Mouse (Mus musculus): ENCODE data around the gene Mga.
A peak's percentile ranks its signal among the peaks of the same experiment; 100 is the strongest.

The Mga gene

DNA sequence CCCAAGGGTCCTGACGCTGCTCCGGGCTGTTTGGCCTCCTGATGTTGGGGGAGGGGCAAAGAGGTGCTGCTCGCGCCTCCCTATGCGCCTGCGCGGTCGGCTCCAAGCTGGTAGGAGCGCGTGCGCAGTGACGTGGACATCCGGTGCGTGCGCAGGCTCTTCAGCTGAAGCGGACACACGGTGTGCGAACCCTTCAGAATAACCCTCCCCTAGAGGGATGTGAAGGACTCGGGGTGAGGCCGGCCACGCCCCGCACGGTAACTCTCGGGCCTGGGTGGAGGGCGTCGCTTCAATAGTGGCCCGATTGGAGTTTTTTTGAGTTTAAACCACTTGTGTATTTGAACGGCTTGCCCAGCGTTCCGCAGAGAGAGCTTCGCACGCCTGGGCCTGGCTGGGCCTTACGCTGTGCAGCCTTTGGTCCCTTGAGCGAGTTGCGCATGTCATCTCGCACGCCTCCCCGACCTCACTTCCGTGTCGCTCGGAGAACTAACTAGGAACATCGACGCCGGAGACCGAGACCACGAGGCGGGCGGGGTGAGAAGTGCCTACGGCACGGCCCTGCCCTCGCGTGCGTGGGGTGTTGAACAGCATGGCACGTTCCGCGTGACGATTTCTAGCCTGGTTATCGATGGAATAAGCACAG lies at the start of gene Mga:
Mga (plus strand) TSS at position 139 of the 643 bp plus-strand sequence.
- DNase-seq (ENCODE audit: extremely low read depth, insufficient read length, low spot score): peak; percentile 91

DNA sequence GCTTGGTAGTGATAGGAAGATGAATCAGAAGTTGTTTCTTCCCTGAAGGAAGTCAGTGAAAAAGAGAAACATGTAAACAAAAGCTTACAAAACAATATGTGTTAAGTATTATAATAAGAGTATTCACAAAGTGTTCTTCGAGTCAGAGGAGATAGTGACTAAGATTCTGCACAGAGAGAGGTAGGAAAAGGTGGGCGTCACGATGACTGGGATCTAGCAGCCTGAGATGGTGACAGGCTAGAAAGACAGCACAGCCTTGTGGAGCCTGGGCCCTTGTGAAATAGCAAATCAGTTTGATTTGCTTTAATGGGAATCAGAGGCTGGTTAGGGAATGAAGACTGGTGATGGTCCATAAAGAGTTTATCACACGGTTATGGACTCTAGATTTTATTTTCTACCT lies 43.2 kb upstream of the Mga start:
- DNase-seq (ENCODE audit: extremely low read depth, insufficient read length, low spot score): no peak

DNA sequence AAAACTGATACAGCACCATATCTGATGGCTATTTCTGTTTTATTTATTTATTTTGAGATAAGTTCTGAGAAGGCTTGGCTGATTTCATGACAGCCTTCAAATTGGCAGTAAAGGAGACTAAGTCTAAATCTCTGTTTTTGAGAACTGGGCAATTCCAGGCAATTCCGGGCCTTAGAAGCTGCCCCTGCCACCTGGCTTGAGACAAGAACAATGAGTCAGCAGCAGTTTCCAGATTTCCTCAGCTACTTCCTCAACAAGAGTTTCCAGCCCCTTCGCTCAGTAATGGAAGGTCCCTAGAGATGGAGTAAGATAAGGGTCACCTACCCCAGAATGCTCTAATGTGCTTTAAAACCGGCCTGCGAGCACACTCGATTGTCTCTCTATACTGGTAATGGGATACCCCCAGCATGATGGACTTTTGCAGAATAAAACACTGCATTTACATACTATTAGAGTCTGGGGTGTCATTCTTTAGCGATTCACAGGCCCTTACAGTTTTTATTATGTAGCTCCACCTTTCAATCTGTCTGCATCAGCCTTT lies 41.6 kb upstream of the Mga start:
- no peak for DNase-seq (ENCODE audit: extremely low read depth, insufficient read length, low spot score)

GRCm38 (mm10) chr2:119857341-119857740 lies 39.7 kb upstream of the Mga start:
- DNase-seq (ENCODE audit: extremely low read depth, insufficient read length, low spot score): no peak

DNA sequence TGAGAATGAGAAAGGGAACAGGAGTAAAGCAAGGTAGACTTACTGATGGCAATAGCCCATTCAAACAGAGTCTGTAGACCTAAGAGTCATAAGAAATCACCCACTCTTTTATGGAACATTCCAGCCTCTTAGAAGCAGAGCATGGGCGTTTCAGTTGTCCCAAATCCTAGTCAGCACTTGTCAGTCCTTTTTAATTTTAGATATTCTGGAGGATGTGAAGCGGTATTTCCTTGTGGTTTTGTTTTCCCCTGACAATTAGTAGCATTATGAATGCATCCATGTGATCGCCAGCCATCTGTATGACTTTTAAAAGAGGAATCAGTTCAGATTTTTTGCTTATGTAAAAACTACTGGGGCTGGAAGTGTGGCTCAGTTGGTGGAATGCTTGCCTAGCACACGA lies 32.5 kb upstream of the Mga start:
- DNase-seq (ENCODE audit: extremely low read depth, insufficient read length, low spot score): no peak

DNA sequence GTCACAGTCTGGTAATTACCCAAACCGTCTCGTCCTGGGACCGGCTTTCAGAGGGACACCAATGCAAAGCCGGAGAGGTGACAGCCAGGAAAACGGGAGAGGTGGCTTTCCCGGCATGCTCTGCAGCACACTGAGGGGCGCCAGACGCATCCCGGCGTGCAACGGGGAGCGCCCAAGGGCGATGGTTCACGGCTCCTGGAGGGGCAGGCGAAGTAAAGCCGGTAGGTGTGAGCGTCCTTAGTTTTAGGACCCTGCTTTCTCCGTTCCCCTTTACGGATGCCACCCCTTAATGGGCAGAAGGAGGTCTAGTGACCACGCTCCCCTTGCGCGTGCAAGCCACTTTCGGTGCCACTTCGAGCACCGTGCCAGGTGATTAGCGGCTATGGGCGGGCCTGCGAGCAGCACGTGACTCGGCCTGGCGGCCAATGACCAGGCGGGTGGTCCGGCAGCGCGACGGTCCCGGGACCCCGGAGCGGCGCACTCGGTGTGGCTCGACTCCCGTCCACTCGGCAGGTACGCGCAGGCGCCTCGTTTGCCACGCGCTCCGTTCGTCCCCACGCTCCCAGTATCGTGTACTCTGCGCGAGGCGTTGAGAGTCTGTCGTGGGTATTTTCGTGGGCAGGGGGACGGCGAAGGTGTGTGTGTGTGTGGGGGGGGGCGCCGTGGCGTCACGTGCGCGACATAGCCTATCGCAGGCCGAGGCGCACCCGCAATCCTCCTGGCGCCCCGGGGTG lies 24.5 kb upstream of the Mga start:
- DNase-seq (ENCODE audit: extremely low read depth, insufficient read length, low spot score): peak; percentile 18

GRCm38 (mm10) chr2:119873105-119873464 lies 23.9 kb upstream of the Mga start:
- DNase-seq (ENCODE audit: extremely low read depth, insufficient read length, low spot score): peak; percentile 11

GRCm38 (mm10) chr2:119875981-119876380 lies 21.0 kb upstream of the Mga start:
- no peak for DNase-seq (ENCODE audit: extremely low read depth, insufficient read length, low spot score)

DNA sequence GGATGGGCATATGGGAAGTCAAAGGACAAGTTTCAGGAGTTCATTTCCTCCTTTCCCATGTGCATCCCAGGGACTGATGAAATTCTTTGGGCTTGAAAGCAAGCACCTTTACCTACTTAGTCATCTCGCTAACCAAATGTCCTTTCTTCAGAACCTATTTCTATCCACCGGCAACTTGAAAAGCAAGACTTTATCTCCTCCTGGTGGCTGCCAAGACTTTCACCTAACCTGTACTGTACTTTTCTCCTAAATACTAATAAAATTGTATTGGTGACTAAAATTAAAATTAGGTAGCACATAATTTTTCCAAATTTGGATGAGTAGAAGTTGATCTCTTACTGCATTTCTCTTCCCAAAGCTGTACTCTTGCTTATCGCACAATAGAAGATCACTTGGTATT lies 9.8 kb upstream of the Mga start:
- DNase-seq (ENCODE audit: extremely low read depth, insufficient read length, low spot score): no peak

- no peak for DNase-seq (ENCODE audit: extremely low read depth, insufficient read length, low spot score)
Observed at GRCm38 (mm10) chr2:119896553-119897089, 407 bp upstream of the Mga start.

DNA sequence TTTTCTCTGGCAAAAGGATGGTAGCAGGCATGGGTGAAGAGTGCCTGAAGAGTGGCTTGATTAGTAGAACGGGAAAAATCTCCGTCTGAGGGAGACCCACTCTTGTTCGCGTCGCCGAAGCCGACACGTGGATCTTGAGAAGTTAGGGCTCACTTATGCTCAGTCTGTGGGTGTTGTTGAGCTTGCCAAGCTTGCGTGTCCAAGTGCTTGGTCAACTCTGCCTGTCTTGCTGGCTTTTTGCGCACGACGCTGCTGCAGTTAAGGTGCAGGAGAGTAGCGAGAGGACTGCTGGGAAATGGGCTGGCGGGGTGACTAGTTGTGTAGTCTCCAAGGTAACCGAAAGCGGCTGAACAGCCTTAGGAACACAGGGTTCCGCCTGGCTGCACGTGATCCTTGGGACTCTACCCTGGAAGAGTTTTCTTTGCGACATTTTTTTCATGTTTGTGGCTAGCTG lies 1.1 kb downstream of the Mga start:
- peak; percentile 55 for DNase-seq (ENCODE audit: extremely low read depth, insufficient read length, low spot score)

- no peak for DNase-seq (ENCODE audit: extremely low read depth, insufficient read length, low spot score)
Observed at GRCm38 (mm10) chr2:119916007-119916406, 19.0 kb downstream of the Mga start.

GRCm38 (mm10) chr2:119917631-119918369 lies 20.8 kb downstream of the Mga start:
- DNase-seq (ENCODE audit: extremely low read depth, insufficient read length, low spot score): no peak

DNA sequence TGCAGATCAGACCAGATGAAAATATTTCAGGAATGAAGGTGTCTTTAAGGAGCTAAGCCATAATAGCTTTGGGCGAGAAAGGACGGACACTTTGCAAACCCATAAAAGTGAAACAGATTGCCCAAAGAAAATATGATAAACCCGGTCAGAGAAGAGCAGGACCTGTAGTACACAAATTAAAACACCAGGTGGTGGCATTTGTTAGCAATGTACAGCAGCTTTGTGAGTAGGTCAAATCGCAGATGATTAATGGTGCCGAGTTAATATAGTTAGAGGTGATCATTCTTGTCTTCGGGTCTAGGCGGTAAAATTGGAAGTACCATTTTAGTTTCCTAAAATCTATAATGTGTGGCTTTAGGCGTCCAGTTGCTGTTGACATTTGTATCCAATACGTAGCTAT lies 73.5 kb downstream of the Mga start:
- DNase-seq (ENCODE audit: extremely low read depth, insufficient read length, low spot score): peak; percentile 11

DNA sequence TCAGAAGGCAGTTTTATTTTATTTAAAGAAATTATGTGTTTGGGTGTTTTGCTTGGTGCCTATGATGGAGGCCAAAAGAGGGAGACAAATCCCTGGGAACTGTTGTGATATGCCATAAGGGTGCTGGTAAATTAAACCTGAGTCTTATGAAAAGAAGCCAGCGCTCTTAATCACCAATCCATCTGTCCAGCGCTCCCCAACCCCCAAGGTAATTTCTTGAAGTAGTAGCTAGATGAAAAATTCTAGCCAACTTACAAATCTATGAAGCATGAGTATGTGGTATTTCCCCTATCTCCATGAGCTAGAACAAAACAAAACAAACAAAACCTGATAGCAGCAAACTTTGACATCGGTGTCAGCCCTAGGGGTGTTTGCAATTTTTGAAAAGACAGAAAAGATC lies 74.3 kb downstream of the Mga start:
- DNase-seq (ENCODE audit: extremely low read depth, insufficient read length, low spot score): no peak

DNA sequence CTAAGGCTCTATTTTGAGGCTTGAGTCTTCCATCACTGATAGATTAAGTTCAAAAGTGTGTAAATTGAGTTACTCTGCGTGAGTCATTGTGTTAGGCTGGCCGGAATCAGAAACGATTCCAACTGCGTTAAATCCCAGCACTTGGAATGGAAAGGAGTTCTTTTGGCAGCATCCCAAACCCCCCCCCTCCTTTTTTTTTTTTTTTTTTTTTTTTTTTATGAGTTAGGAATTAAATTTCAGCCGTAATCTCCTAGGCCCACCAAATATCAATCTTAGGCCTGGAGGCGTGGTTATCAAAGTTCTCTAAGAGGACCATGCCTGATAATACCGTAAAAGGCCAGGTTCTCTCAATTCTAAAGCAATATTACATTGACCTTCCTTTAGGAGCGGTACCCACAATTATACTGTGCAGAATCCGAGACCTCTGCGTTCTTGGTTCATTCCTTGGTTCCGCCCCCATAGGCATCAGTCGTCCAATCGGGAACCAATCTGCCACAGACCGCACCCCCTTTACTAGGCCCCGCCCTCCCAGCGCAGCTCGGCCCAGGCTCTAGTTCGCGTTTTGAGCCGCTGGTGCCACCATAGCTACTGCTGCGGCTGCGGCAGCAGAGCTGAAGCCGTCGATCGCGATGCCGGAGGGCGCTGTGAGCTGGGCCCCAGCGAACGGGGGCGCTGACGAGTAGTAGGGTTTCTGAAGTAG lies 75.0 kb downstream of the Mga start:
- peak; percentile 96 for DNase-seq (ENCODE audit: extremely low read depth, insufficient read length, low spot score)

DNA sequence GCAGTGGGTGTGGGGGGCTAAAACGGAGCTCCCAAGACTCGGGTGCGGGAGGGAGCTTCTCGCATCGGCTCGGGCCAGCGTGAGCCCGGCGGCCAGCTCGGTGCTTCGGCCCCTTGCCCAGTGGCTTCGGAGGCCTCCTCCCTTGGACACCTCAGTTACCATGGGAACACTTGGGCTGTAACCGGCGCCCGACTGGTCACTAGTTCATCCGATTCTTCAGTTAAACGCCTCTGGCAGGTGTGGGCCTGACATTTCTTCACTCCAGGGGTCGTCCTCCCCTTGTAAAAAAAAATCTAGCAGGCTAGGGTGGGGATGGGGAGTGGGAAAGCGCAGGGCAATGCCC lies 75.5 kb downstream of the Mga start, which contains the start of gene Mapkbp1:
Mapkbp1 (plus strand) TSS at position 163 of the 343 bp plus-strand sequence.
- DNase-seq (ENCODE audit: extremely low read depth, insufficient read length, low spot score): no peak

DNA sequence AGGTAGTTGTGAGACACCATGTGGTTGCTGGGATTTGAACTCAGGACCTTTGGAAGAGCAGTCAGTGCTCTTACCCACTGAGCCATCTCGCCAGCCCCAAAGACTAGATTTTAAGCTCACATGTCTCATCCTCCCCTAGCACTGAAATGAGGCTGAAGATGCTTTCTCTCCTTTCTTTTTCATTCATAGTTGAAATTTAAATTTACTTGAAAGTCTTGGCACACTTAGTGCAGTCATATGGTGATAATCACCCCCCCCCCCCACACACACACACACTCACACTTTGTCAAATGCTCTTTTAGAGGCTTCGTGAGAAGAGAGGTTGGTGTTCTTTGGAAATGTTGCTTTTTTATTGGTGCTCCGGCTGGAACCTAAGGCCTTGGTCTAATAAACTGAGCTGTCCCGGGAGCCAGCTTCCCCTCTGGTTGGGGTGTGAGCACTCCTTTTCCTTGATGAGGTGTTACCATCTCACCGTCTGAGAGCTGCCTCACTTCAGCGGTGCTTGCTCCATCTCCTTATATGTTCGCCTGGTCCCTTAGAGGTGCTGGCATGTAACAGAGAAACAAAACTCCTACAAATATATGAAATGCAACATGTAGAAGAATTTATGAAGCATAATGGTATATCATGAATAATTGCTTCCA lies 83.4 kb downstream of the Mga start:
- no peak for DNase-seq (ENCODE audit: extremely low read depth, insufficient read length, low spot score)

DNA sequence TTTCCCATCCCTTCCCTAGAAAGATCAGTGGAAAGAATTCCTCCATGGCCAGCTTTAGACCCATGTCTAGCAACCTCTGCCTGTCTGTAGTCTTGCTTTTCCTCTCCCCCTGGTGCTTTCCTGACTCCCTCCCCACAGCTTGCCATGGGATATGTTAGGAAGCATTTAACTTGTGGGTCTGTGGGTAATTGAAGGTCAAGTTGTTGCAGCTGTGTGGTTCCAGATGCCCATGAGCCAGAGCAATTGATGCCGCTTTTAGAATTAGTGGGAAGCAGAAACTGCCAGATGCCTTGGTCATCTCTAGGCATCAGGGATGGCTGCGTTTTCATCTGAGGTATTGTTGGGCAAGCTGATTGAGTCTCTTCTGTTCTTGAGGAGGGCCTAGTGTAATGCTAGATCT lies 84.6 kb downstream of the Mga start:
- no peak for DNase-seq (ENCODE audit: extremely low read depth, insufficient read length, low spot score)

- no peak for DNase-seq (ENCODE audit: extremely low read depth, insufficient read length, low spot score)
Observed at GRCm38 (mm10) chr2:119985871-119986270, 88.8 kb downstream of the Mga start.
